Mouse (Mus musculus) hindlimb bud, embryonic 11.5 days (tissue): ENCODE data around the gene Ptger2.

Experiments
- DNase-seq: peaks from one replicate; pipeline ENCODE4 v3.0.0-alpha.2; 2012; ENCODE audit warnings: low read depth, low spot score; ENCODE audit errors: extremely low spot score

Ptger2 gene

GRCm38 (mm10) chr14:45048128-45048527 is 60.1 kb downstream of the Ptger2 start:
- DNase-seq, result no peak

- DNase-seq, result no peak
Observed at GRCm38 (mm10) chr14:45049689-45050418, 61.9 kb downstream of the Ptger2 start.

DNA sequence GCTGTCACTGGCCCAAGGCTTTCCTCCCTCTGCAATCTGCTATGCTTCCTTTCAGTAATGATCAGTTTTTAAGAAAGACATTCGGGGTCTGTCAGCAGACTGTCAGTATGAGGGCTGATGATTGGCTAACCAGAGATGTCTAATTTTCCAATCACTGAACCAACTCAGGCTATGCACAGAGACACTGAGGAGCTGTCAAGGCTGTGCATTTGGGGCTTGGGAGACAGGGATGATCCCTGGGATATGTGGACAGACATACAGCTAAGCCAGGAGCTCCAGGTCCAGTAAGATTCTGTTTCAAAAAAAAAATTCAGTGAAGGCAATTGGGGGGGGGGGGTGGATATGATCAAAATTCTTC is 62.4 kb downstream of the Ptger2 start:
- no peak for DNase-seq

- DNase-seq, result no peak
Observed at GRCm38 (mm10) chr14:45051116-45051515, 63.1 kb downstream of the Ptger2 start.
